ENCODE assay signal across 30 mouse cellular contexts in genomic region chr1:42648366-42648935, GRCm38 (mm10). TPM values are rescaled to one million over a fixed set of nuclear protein-coding genes. Genes with fewer than 3 reads are reported as not detected.
A peak's percentile ranks its signal among the peaks of the same experiment; 100 is the strongest.
DNase-seq lines count a peak whose midpoint lies in the region; ATAC-seq lines count a peak whose summit lies in the region.
"Had no signal": no experiment of that assay in that cellular context is flagged by ENCODE, and none has a peak within 500 bp of the region (broad histone marks: within the 10 kb centered on the region; RNA-seq: fewer than 3 reads in every experiment).

No protein-coding gene starts in this region.

- peaks cover 11% of the 10 kb centered on the region for H3K4me1 ChIP-seq in forebrain, embryonic 16.5 days (replicated peaks; ENCODE audit: control insufficient read depth, insufficient read depth, low read length)
- H3K4me1 ChIP-seq in limb, embryonic 15.5 days: peaks cover 5% of the 10 kb centered on the region; the same call in 1 of the 2 replicates
- no peaks in the 10 kb centered on the region for H3K4me1 ChIP-seq in heart, embryonic 12.5 days (replicated peaks)
- H3K4me1 ChIP-seq: embryonic facial prominence, embryonic 15.5 days; hindbrain, embryonic 15.5 days; intestine, embryonic 15.5 days; liver, embryonic 13.5 days had no signal

- H3K4me2 ChIP-seq in forebrain, embryonic 16.5 days (ENCODE audit: low read length): no peak overlapping the region
- H3K4me2 ChIP-seq in limb, embryonic 15.5 days: no peak overlapping the region
- H3K4me2 ChIP-seq in heart, embryonic 12.5 days: no peak overlapping the region
- H3K4me2 ChIP-seq: embryonic facial prominence, embryonic 15.5 days; hindbrain, embryonic 15.5 days; intestine, embryonic 15.5 days; limb, embryonic 13.5 days; liver, embryonic 13.5 days; neural tube, embryonic 15.5 days had no signal

- no peak overlapping the region for H3K9ac ChIP-seq in forebrain, embryonic 16.5 days (replicated peaks; ENCODE audit: low read depth, low read length)
- H3K9ac ChIP-seq in limb, embryonic 15.5 days: no peak overlapping the region
- H3K9ac ChIP-seq in heart, embryonic 12.5 days: no peak overlapping the region
- H3K9ac ChIP-seq: embryonic facial prominence, embryonic 15.5 days; hindbrain, embryonic 15.5 days; intestine, embryonic 15.5 days; limb, embryonic 13.5 days; liver, embryonic 13.5 days; neural tube, embryonic 15.5 days had no signal

- no peaks in the 10 kb centered on the region for H3K27me3 ChIP-seq in forebrain, embryonic 16.5 days (replicated peaks; ENCODE audit: control insufficient read depth, insufficient read depth, low read length)
- no peaks in the 10 kb centered on the region for H3K27me3 ChIP-seq in limb, embryonic 15.5 days
- H3K27me3 ChIP-seq in heart, embryonic 12.5 days (replicated peaks): no peaks in the 10 kb centered on the region
- H3K27me3 ChIP-seq: CH12.LX; embryonic facial prominence, embryonic 15.5 days; hindbrain, embryonic 15.5 days; intestine, embryonic 15.5 days; limb, embryonic 13.5 days; liver, embryonic 13.5 days; neural tube, embryonic 15.5 days had no signal

- peak; percentile 28 for DNase-seq in layer of hippocampus, adult 11-12 months (ENCODE audit: low spot score)
- no peak for DNase-seq in layer of hippocampus, postnatal 25 days (ENCODE audit: extremely low spot score in 1 of 2, low spot score in 1 of 2)
- peak; percentile 58 to 60 for DNase-seq in right cerebral cortex, postnatal 10 days (ENCODE audit: low spot score in 2 of 2)
- no peak for DNase-seq in right cerebral cortex, postnatal 4 days
- DNase-seq in embryo, embryonic 10 days (ENCODE audit: low spot score): no peak
- DNase-seq: adrenal gland, adult 2 months; B cell, adult 2 months; cerebellum, postnatal 25 days; gastrocnemius, postnatal 10 days; heart, adult 11 months; kidney, adult 8-10 months; kidney, postnatal 10 days; liver, embryonic 13.5 days; lung, adult 2 months; lung, postnatal 14 days; right cerebral cortex, adult 18-20 months had no signal

- ATAC-seq in forebrain, embryonic 16.5 days: peak; percentile 48
- no peak for ATAC-seq in limb, embryonic 15.5 days (ENCODE audit: insufficient number of reproducible peaks, low FRiP score, low TSS enrichment, low read depth)
- no peak for ATAC-seq in heart, embryonic 12.5 days (ENCODE audit: insufficient number of reproducible peaks, low FRiP score)
- ATAC-seq: intestine, embryonic 15.5 days had no signal

- H3K4me3 ChIP-seq in forebrain, embryonic 16.5 days (replicated peaks; ENCODE audit: low read length): no peak overlapping the region
- no peak overlapping the region for H3K4me3 ChIP-seq in limb, embryonic 15.5 days
- H3K4me3 ChIP-seq in heart, embryonic 12.5 days: no peak overlapping the region
- H3K4me3 ChIP-seq: embryonic facial prominence, embryonic 15.5 days; hindbrain, embryonic 15.5 days; intestine, embryonic 15.5 days; limb, embryonic 13.5 days; liver, embryonic 13.5 days; neural tube, embryonic 15.5 days had no signal

- H3K27ac ChIP-seq in forebrain, embryonic 16.5 days (ENCODE audit: low read length): no peak overlapping the region
- H3K27ac ChIP-seq in limb, embryonic 15.5 days: peak overlapping the region; percentile 33; the same call in 1 of the 2 replicates
- H3K27ac ChIP-seq in heart, embryonic 12.5 days (ENCODE audit: poor library complexity, severe bottlenecking): no peak overlapping the region
- H3K27ac ChIP-seq: embryonic facial prominence, embryonic 15.5 days; intestine, embryonic 15.5 days; liver, embryonic 13.5 days; neural tube, embryonic 15.5 days; stomach, postnatal 0 days had no signal

- WGBS in forebrain, embryonic 16.5 days: 38% methylated on average over 9 of the region's 9 CpGs
- 51% methylated on average over 9 of the region's 9 CpGs for WGBS in limb, embryonic 15.5 days
- 85% methylated on average over 9 of the region's 9 CpGs for WGBS in heart, embryonic 12.5 days

- no peaks in the 10 kb centered on the region for H3K9me3 ChIP-seq in forebrain, embryonic 16.5 days (ENCODE audit: control insufficient read depth, low read length)
- no peaks in the 10 kb centered on the region for H3K9me3 ChIP-seq in limb, embryonic 15.5 days
- H3K9me3 ChIP-seq in heart, embryonic 12.5 days (replicated peaks): no peaks in the 10 kb centered on the region
- H3K9me3 ChIP-seq: embryonic facial prominence, embryonic 15.5 days; hindbrain, embryonic 15.5 days; intestine, embryonic 15.5 days; limb, embryonic 13.5 days; liver, embryonic 13.5 days; neural tube, embryonic 15.5 days had no signal

- peaks cover 6% of the 10 kb centered on the region for H3K36me3 ChIP-seq in forebrain, embryonic 16.5 days (ENCODE audit: control insufficient read depth, insufficient read depth)
- no peaks in the 10 kb centered on the region for H3K36me3 ChIP-seq in limb, embryonic 15.5 days
- no peaks in the 10 kb centered on the region for H3K36me3 ChIP-seq in heart, embryonic 12.5 days
- H3K36me3 ChIP-seq: embryonic facial prominence, embryonic 15.5 days; G1E; hindbrain, embryonic 15.5 days; intestine, embryonic 15.5 days; limb, embryonic 13.5 days; liver, embryonic 13.5 days had no signal

RNA-seq across cellular contexts. Expression of gene Pou3f3, which starts 47.1 kb away (rescaled TPM):
- total RNA-seq in layer of hippocampus, postnatal 25 days (2021): 10 to 100 TPM; 61.7 to 72.6 TPM
- 41.0 and 56.6 TPM in 2 replicates for polyA plus RNA-seq in forebrain, embryonic 16.5 days (2015; fragmentation: Nextera tagmentation; extraction: Ambion mirVana)
- 0.47 and 0.86 TPM in 2 replicates for polyA plus RNA-seq in limb, embryonic 15.5 days (2015; fragmentation: Nextera tagmentation; extraction: Ambion mirVana)
- 0.06 TPM in 2 replicates for polyA plus RNA-seq in heart, embryonic 12.5 days (2016; fragmentation: Nextera tagmentation; extraction: Ambion mirVana)
- total RNA-seq: adrenal gland, adult 2 months; CH12.LX; megakaryocyte progenitor cell, adult 5-6 weeks had no signal
- polyA plus RNA-seq: G1E; heart, embryonic 14.5 days; small intestine, adult 2 months; stomach, postnatal 0 days had no signal

Comparison
In these comparisons a context has a peak if more than half of its experiments do, and no peak if none do; other contexts are left out.
1. DNase-seq: peak in layer of hippocampus, adult 11-12 months (single experiment) and right cerebral cortex, postnatal 10 days (2 of 2); none in layer of hippocampus, postnatal 25 days (0 of 2), right cerebral cortex, postnatal 4 days (single experiment) and embryo, embryonic 10 days (single experiment).
2. RNA of gene Pou3f3, which starts 47.1 kb away (polyA plus RNA-seq): 41.0 to 56.6 TPM in forebrain, embryonic 16.5 days; 0.47 to 0.86 TPM in limb, embryonic 15.5 days and 0.06 TPM in heart, embryonic 12.5 days; every median in the first group is over 10 times any median in the second.